Mouse (Mus musculus) neural tube, embryonic 15.5 days (tissue): ENCODE results near the gene D430042O09Rik. TPM values are rescaled to one million over a fixed set of nuclear protein-coding genes. Genes with fewer than 3 reads are reported as not detected.
A peak's percentile ranks its signal among the peaks of the same experiment; 100 is the strongest.

Source experiments
- ATAC-seq: fragments of 200-750 bp; cut with Nextera tagmentation; 2 replicates; pipeline ENCODE4 v1.8.0; 2017; ENCODE audit warnings: mild to moderate bottlenecking, moderate TSS enrichment, moderate library complexity; ENCODE audit not compliant: low FRiP score
- H3K27ac ChIP-seq: fragments of 300-500 bp; sonication (generic); replicated peaks from 2 replicates; pipeline ENCODE4 v1.5.1; 2015; ENCODE audit warnings: mild to moderate bottlenecking, inconsistent platforms
- H3K27me3 ChIP-seq: fragments of 300-500 bp; sonication (generic); replicated peaks from 2 replicates; pipeline ENCODE4 v1.6.1; 2015; ENCODE audit warnings: inconsistent platforms
- H3K36me3 ChIP-seq: fragments of 300-500 bp; sonication (generic); 2 replicates; pipeline ENCODE4 v1.6.1; 2015; ENCODE audit warnings: inconsistent platforms
- H3K4me1 ChIP-seq: fragments of 300-500 bp; sonication (generic); 2 replicates; pipeline ENCODE4 v1.6.1; 2015; ENCODE audit warnings: inconsistent platforms
- H3K4me2 ChIP-seq: fragments of 300-500 bp; sonication (generic); 2 replicates; pipeline ENCODE4 v1.6.1; 2015; ENCODE audit warnings: inconsistent platforms, mild to moderate bottlenecking, moderate library complexity
- H3K4me3 ChIP-seq: fragments of 300-500 bp; sonication (generic); replicated peaks from 2 replicates; pipeline ENCODE4 v1.5.1; 2015; ENCODE audit warnings: mild to moderate bottlenecking, inconsistent platforms
- H3K9ac ChIP-seq: fragments of 300-500 bp; sonication (generic); replicated peaks from 2 replicates; pipeline ENCODE4 v1.6.1; 2015; ENCODE audit warnings: mild to moderate bottlenecking, inconsistent platforms
- H3K9me3 ChIP-seq: fragments of 300-500 bp; sonication (generic); replicated peaks from 2 replicates; pipeline ENCODE4 v1.6.1; 2016; ENCODE audit warnings: inconsistent platforms
- WGBS: fragments of 180-500 bp; shearing (Covaris S2); methylation state at CpG from one replicate; pipeline ENCODE4 v1.1.7; 2015; ENCODE audit warnings: mixed read lengths; 5-methylcytosine and 5-hydroxymethylcytosine counted together
- polyA plus RNA-seq: library from polyadenylated mRNA; unstranded; fragments of >200 nt; fragmentation: Nextera tagmentation; extraction: Ambion mirVana; gene quantifications from 2 replicates; pipeline ENCODE4 v1.2.1, GENCODE M21; 2015

The D430042O09Rik gene
- polyA plus RNA-seq, 1 experiment from 2014 or later = 5.4 TPM

GRCm38 (mm10) chr7:125764373-125764772, 56.7 kb downstream of the D430042O09Rik start:
- Histone ChIP-seq H3K4me3 (no peak overlapping the region), H3K9ac (no peak overlapping the region), H3K27me3 (no peaks in the 10 kb centered on the region), H3K4me1 (peaks cover 22% of the 10 kb centered on the region), H3K36me3 (peaks cover 10% of the 10 kb centered on the region; the same call in 1 of the 2 replicates), H3K4me2 (no peak overlapping the region), H3K9me3 (no peaks in the 10 kb centered on the region), H3K27ac (no peak overlapping the region)
- 89% methylated on average over 3 of the region's 3 CpGs for WGBS
- ATAC-seq = no peak

GRCm38 (mm10) chr7:125766976-125767831, 59.5 kb downstream of the D430042O09Rik start:
- no peaks in the 10 kb centered on the region for H3K27me3 ChIP-seq
- H3K27ac ChIP-seq = no peak overlapping the region
- peaks cover 19% of the 10 kb centered on the region for H3K4me1 ChIP-seq
- H3K36me3 ChIP-seq = peaks cover 11% of the 10 kb centered on the region; the same call in 1 of the 2 replicates
- peak; percentile 73 for ATAC-seq
- 65% methylated on average over 9 of the region's 9 CpGs for WGBS
- no peak overlapping the region for H3K4me3 ChIP-seq
- no peak overlapping the region for H3K4me2 ChIP-seq
- H3K9me3 ChIP-seq = no peaks in the 10 kb centered on the region
- no peak overlapping the region for H3K9ac ChIP-seq

GRCm38 (mm10) chr7:125772961-125773571, 65.4 kb downstream of the D430042O09Rik start:
- WGBS = 57% methylated on average over 13 of the region's 13 CpGs
- Histone ChIP-seq H3K4me3 (no peak overlapping the region), H3K9ac (no peak overlapping the region), H3K27ac (peak overlapping the region; percentile 67), H3K9me3 (no peaks in the 10 kb centered on the region), H3K36me3 (peaks cover 15% of the 10 kb centered on the region; the same call in 1 of the 2 replicates), H3K4me1 (peaks cover 9% of the 10 kb centered on the region), H3K27me3 (no peaks in the 10 kb centered on the region), H3K4me2 (no peak overlapping the region)
- no peak for ATAC-seq

- H3K36me3 ChIP-seq = no peaks in the 10 kb centered on the region
- WGBS = 89% methylated on average over 1 of the region's 1 CpGs
Observed at GRCm38 (mm10) chr7:125783206-125783605, 75.5 kb downstream of the D430042O09Rik start.

GRCm38 (mm10) chr7:125786105-125786504, 78.4 kb downstream of the D430042O09Rik start:
- 85% methylated on average over 5 of the region's 5 CpGs for WGBS
- no peak for ATAC-seq
- Histone ChIP-seq H3K4me1 (0 out of 2 replicates have a peak, but pooled peaks cover 2% of the 10 kb centered on the region), H3K4me2 (no peak overlapping the region), H3K27me3 (no peaks in the 10 kb centered on the region), H3K9me3 (no peaks in the 10 kb centered on the region), H3K27ac (no peak overlapping the region), H3K36me3 (no peaks in the 10 kb centered on the region), H3K4me3 (no peak overlapping the region), H3K9ac (no peak overlapping the region)

More at GRCm38 (mm10) chr7:125783206-125783605, 75.5 kb downstream of the D430042O09Rik start:
- no peaks in the 10 kb centered on the region for H3K27me3 ChIP-seq
- no peaks in the 10 kb centered on the region for H3K4me1 ChIP-seq
- H3K9me3 ChIP-seq = no peaks in the 10 kb centered on the region
- no peak overlapping the region for H3K9ac ChIP-seq
- H3K4me3 ChIP-seq = no peak overlapping the region
- ATAC-seq = no peak
- H3K4me2 ChIP-seq = no peak overlapping the region
- H3K27ac ChIP-seq = no peak overlapping the region

- no peak overlapping the region for H3K9ac ChIP-seq
- H3K36me3 ChIP-seq = no peaks in the 10 kb centered on the region
- ATAC-seq = no peak
- H3K27ac ChIP-seq = no peak overlapping the region
- WGBS = 73% methylated on average over 7 of the region's 7 CpGs
- 0 out of 2 replicates have a peak, but pooled peaks cover 2% of the 10 kb centered on the region for H3K4me1 ChIP-seq
- H3K4me2 ChIP-seq = no peak overlapping the region
- no peaks in the 10 kb centered on the region for H3K9me3 ChIP-seq
- H3K4me3 ChIP-seq = no peak overlapping the region
- no peaks in the 10 kb centered on the region for H3K27me3 ChIP-seq
Observed at GRCm38 (mm10) chr7:125787046-125787445, 79.4 kb downstream of the D430042O09Rik start.

- H3K4me2 ChIP-seq = no peak overlapping the region
- H3K36me3 ChIP-seq = no peaks in the 10 kb centered on the region
- H3K9me3 ChIP-seq = no peaks in the 10 kb centered on the region
- no peak for ATAC-seq
- WGBS = 65% methylated on average over 8 of the region's 8 CpGs
- H3K9ac ChIP-seq = no peak overlapping the region; the same call in 1 of the 2 replicates
- no peak overlapping the region for H3K27ac ChIP-seq
- H3K4me3 ChIP-seq = no peak overlapping the region
- no peaks in the 10 kb centered on the region for H3K27me3 ChIP-seq
- 0 out of 2 replicates have a peak, but pooled peaks cover 2% of the 10 kb centered on the region for H3K4me1 ChIP-seq
Observed at GRCm38 (mm10) chr7:125790039-125790438, 82.4 kb downstream of the D430042O09Rik start.

- 0 out of 2 replicates have a peak, but pooled peaks cover 3% of the 10 kb centered on the region for H3K4me1 ChIP-seq
- no peaks in the 10 kb centered on the region for H3K9me3 ChIP-seq
- no peaks in the 10 kb centered on the region for H3K27me3 ChIP-seq
- no peak overlapping the region for H3K27ac ChIP-seq
- H3K4me2 ChIP-seq = no peak overlapping the region
- ATAC-seq = no peak
- H3K4me3 ChIP-seq = no peak overlapping the region
- WGBS = 90% methylated on average over 1 of the region's 1 CpGs
- no peaks in the 10 kb centered on the region for H3K36me3 ChIP-seq
- H3K9ac ChIP-seq = no peak overlapping the region
Observed at GRCm38 (mm10) chr7:125806571-125806970, 98.9 kb downstream of the D430042O09Rik start.

- H3K27ac ChIP-seq = no peak overlapping the region
- no peak for ATAC-seq
- H3K9ac ChIP-seq = no peak overlapping the region
- H3K4me3 ChIP-seq = no peak overlapping the region
- H3K9me3 ChIP-seq = no peaks in the 10 kb centered on the region
- no peak overlapping the region for H3K4me2 ChIP-seq
- 85% methylated on average over 3 of the region's 3 CpGs for WGBS
- H3K27me3 ChIP-seq = no peaks in the 10 kb centered on the region
- H3K36me3 ChIP-seq = peaks cover 3% of the 10 kb centered on the region; the same call in 1 of the 2 replicates
- 0 out of 2 replicates have a peak, but pooled peaks cover 3% of the 10 kb centered on the region for H3K4me1 ChIP-seq
Observed at GRCm38 (mm10) chr7:125808210-125808609, 100.5 kb downstream of the D430042O09Rik start.

- no peak overlapping the region for H3K27ac ChIP-seq
- no peak overlapping the region for H3K4me3 ChIP-seq
- H3K4me2 ChIP-seq = no peak overlapping the region
- H3K4me1 ChIP-seq = peaks cover 14% of the 10 kb centered on the region
- peaks cover 13% of the 10 kb centered on the region; the same call in 1 of the 2 replicates for H3K36me3 ChIP-seq
- no peak overlapping the region for H3K9ac ChIP-seq
- H3K9me3 ChIP-seq = no peaks in the 10 kb centered on the region
- no peak for ATAC-seq
- no peaks in the 10 kb centered on the region for H3K27me3 ChIP-seq
- WGBS = 91% methylated on average over 8 of the region's 8 CpGs
Observed at GRCm38 (mm10) chr7:125812721-125813120, 105.0 kb downstream of the D430042O09Rik start.

GRCm38 (mm10) chr7:125815733-125816132, 108.0 kb downstream of the D430042O09Rik start:
- no peak overlapping the region for H3K27ac ChIP-seq
- ATAC-seq = 0 out of 2 replicates have a peak, but pooled peaks have one; percentile 38
- H3K9ac ChIP-seq = no peak overlapping the region
- H3K4me2 ChIP-seq = no peak overlapping the region
- peaks cover 26% of the 10 kb centered on the region for H3K4me1 ChIP-seq
- WGBS = 18% methylated on average over 3 of the region's 3 CpGs
- H3K36me3 ChIP-seq = peaks cover 13% of the 10 kb centered on the region; the same call in 1 of the 2 replicates
- H3K27me3 ChIP-seq = no peaks in the 10 kb centered on the region
- no peaks in the 10 kb centered on the region for H3K9me3 ChIP-seq
- H3K4me3 ChIP-seq = no peak overlapping the region
